Mouse (Mus musculus): Measurements from ENCODE around the gene Atp5e. TPM values are rescaled to one million over a fixed set of nuclear protein-coding genes. Genes with fewer than 3 reads are reported as not detected.

Gene Atp5e
- polyA plus RNA-seq, 1 experiment from 2014 or later = 686 TPM

DNA sequence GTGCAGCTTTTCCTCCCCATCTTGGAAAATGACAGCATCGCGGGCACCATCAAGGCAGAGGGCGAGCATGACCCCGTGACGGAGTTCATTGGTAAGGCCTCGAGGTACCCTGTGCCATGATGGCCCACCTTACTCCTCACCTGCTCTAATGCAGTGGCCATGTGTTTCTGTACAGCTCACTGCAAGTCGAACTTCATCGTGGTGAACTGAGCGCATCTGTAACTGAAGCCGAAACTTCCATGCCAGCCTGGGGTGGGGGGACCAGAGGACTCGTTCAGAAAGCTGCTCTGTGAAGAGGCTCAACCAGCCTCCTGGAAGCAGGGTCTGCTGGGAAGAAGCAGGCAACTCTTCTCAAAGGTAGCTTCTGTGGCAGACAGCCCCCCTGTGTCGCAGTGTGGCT lies 37.0 kb downstream of the Atp5e start:
- DNase-seq (ENCODE audit: low spot score) = no peak
- no peak overlapping the region for H3K27ac ChIP-seq (replicated peaks; ENCODE audit: low read depth, low read length)
- H3K9me3 ChIP-seq (replicated peaks; ENCODE audit: control insufficient read depth, low read length) = no peaks in the 10 kb centered on the region
- H3K36me3 ChIP-seq (replicated peaks; ENCODE audit: control insufficient read depth, insufficient read depth, low read depth, low read length) = peaks cover 5% of the 10 kb centered on the region
- no peaks in the 10 kb centered on the region for H3K4me1 ChIP-seq (ENCODE audit: control insufficient read depth, insufficient read depth, low read length)
- no peak for ATAC-seq (replicated peaks; ENCODE audit: insufficient number of reproducible peaks, low FRiP score, low TSS enrichment, low read depth)
- 91% methylated on average over 12 of the region's 12 CpGs for WGBS
- no peak overlapping the region for H3K4me2 ChIP-seq (ENCODE audit: low read depth, low read length)
- H3K9ac ChIP-seq (replicated peaks; ENCODE audit: low read length) = no peak overlapping the region
- no peaks in the 10 kb centered on the region for H3K27me3 ChIP-seq (ENCODE audit: control insufficient read depth, insufficient read depth, low read length)
- no peak overlapping the region for H3K4me3 ChIP-seq (ENCODE audit: low read depth, low read length)

DNA sequence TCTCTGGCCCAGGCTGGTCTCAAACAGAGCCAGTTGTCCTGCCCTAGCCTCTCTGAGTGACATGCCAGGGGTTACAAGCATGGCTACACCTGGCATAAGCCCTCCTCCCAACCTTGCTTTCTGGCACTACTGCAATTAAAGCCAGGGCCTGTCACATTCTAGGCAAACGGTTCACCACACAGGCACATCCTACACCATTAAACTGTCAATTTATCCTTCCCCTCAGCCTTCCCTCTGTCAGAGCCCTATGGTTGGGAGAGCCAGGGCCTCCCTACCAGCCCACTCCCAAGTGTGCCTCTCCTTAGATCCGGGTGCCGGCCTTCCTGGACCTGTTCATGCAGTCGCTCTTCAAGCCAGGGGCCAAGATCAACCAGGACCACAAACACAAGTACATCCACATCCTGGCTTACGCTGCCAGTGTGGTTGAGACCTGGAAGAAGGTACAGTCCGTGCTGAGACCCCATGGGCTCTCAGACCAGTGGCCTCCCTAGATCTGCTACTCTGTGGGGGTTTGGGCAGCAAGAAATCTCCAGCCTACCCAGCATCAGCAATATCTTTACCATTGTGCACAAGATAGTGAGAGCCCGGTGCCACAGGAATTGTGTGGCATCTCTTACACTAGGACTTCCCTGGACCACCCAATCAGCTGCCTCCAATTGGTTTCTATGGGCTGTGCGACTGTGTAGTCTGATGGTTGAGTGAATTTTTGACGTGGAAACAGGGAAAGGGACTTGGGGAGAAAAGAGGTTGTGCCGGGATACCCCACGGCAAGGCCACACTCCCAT lies 39.4 kb downstream of the Atp5e start:
- H3K4me3 ChIP-seq (ENCODE audit: low read depth, low read length) = no peak overlapping the region
- no peaks in the 10 kb centered on the region for H3K9me3 ChIP-seq (replicated peaks; ENCODE audit: control insufficient read depth, low read length)
- H3K4me2 ChIP-seq (ENCODE audit: low read depth, low read length) = no peak overlapping the region
- DNase-seq (ENCODE audit: low spot score) = no peak
- H3K9ac ChIP-seq (replicated peaks; ENCODE audit: low read length) = no peak overlapping the region
- no peak for ATAC-seq (replicated peaks; ENCODE audit: insufficient number of reproducible peaks, low FRiP score, low TSS enrichment, low read depth)
- H3K27me3 ChIP-seq (ENCODE audit: control insufficient read depth, insufficient read depth, low read length) = no peaks in the 10 kb centered on the region
- H3K27ac ChIP-seq (replicated peaks; ENCODE audit: low read depth, low read length) = no peak overlapping the region
- no peaks in the 10 kb centered on the region for H3K4me1 ChIP-seq (ENCODE audit: control insufficient read depth, insufficient read depth, low read length)
- 91% methylated on average over 11 of the region's 11 CpGs for WGBS
- H3K36me3 ChIP-seq (replicated peaks; ENCODE audit: control insufficient read depth, insufficient read depth, low read depth, low read length) = peaks cover 8% of the 10 kb centered on the region

DNA sequence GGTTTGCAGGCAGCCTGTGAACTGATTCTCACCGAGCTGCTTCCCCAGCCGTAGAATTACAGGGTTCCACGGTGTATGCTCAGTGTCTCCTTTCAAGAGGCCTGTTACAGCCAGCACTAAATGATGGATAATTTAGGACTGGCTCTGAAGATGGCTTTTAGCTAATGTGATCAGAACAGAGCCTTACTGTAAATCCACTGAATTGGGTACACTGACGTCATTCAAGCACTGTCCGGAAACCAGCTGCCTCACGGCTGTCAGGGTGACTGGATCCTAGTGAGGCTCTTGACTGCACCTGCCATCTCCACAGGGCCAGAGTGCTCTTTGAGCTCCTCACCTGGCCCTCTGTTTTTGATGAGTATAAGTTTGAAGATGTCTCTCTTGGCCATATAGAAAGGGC lies 42.8 kb downstream of the Atp5e start:
- Histone ChIP-seq H3K9me3 (replicated peaks; ENCODE audit: control insufficient read depth, low read length) (no peaks in the 10 kb centered on the region), H3K36me3 (replicated peaks; ENCODE audit: control insufficient read depth, insufficient read depth, low read depth, low read length) (peaks cover 8% of the 10 kb centered on the region)

DNA sequence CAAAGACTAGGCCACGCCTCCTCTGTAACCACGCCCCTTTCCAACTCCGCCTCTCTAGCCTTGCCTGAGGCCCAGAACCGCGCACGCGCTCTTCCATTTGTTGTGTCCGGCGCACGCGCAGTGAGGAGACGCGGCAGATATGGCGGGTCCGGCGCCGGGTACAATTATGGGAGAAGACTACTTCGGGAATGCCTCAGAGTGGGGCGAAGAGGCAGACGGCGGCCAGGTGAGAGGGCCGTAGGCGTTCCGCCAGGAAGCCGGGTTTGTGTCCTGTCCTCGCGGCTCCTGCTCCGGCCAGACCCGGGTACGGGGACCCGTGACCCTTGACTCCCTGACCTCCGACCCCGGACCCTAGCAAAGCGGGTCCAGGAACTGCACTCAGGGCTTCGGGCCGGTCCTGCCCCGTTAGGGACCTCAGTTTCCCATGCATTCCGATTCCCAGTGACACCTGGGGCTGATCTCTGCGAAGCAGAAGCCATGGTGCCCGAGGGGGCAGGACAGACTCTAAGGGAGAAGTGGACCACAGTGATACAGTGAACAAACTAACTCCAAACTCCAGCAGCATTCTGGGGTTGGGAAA lies 48.1 kb downstream of the Atp5e start, which contains the start of gene Nelfcd:
Gene Nelfcd (plus strand): TSS at position 74 of the 580 bp plus-strand sequence.
- ATAC-seq (replicated peaks; ENCODE audit: insufficient number of reproducible peaks, low FRiP score, low TSS enrichment, low read depth) = peak; percentile 88
- H3K9me3 ChIP-seq (replicated peaks; ENCODE audit: control insufficient read depth, low read length) = no peaks in the 10 kb centered on the region
- H3K4me2 ChIP-seq (ENCODE audit: low read depth, low read length) = peak within 1 kb of the TSS; percentile 72
- DNase-seq (ENCODE audit: low spot score) = peak; percentile 99
- H3K4me3 ChIP-seq (ENCODE audit: low read depth, low read length) = peak within 1 kb of the TSS; percentile 77
- no peak within 1 kb of the TSS for H3K27ac ChIP-seq (replicated peaks; ENCODE audit: low read depth, low read length)
- H3K36me3 ChIP-seq (replicated peaks; ENCODE audit: control insufficient read depth, insufficient read depth, low read depth, low read length) = no peaks in the 10 kb centered on the region
- H3K27me3 ChIP-seq (ENCODE audit: control insufficient read depth, insufficient read depth, low read length) = no peaks in the 10 kb centered on the region
- WGBS = 0% methylated on average over 40 of the region's 40 CpGs
- no peaks in the 10 kb centered on the region; the same call in 1 of the 2 replicates for H3K4me1 ChIP-seq (ENCODE audit: control insufficient read depth, insufficient read depth, low read length)
- H3K9ac ChIP-seq (replicated peaks; ENCODE audit: low read length) = peak within 1 kb of the TSS; percentile 89

More for the DNA sequence above, 42.8 kb downstream of the Atp5e start:
- Histone ChIP-seq H3K4me1 (ENCODE audit: control insufficient read depth, insufficient read depth, low read length) (no peaks in the 10 kb centered on the region; the same call in 1 of the 2 replicates), H3K9ac (replicated peaks; ENCODE audit: low read length) (no peak overlapping the region), H3K4me2 (ENCODE audit: low read depth, low read length) (no peak overlapping the region), H3K4me3 (ENCODE audit: low read depth, low read length) (no peak overlapping the region), H3K27me3 (ENCODE audit: control insufficient read depth, insufficient read depth, low read length) (no peaks in the 10 kb centered on the region), H3K27ac (replicated peaks; ENCODE audit: low read depth, low read length) (no peak overlapping the region)
- ATAC-seq (replicated peaks; ENCODE audit: insufficient number of reproducible peaks, low FRiP score, low TSS enrichment, low read depth) (no peak), DNase-seq (ENCODE audit: low spot score) (no peak)
- 91% methylated on average over 6 of the region's 6 CpGs for WGBS

DNA sequence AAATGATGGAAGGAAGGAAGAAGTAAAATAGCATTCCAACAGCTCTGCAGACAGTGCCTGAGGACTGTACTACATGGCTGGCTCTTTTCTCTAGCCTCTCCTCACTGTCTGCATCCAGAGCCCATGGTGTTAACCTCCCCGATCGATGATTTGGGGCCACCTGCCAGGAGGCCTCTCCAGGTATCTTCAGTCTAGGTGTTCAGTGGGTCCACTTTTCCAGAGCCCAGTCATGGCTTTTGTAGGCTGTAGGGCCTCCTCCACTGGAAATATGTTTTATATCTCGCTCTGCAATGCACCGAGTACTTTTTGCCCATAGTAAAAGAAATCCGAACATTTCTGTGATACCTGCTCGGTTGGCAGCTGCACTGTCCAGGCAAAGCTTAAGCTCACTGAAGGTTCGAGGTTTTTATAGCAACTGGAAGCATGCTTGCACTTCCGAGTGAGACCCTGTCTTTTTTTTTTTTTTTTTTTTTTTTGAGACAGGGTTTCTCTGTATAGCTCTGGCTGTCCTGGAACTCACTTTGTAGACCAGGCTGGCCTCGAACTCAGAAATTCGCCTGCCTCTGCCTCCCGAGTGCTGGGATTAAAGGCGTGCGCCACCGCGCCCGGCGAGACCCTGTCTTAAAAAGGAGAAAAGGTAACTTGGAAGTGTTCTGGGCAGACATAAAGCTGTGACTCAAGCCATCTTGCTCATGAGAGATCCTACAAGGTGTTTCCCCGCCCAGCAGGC lies 48.7 kb downstream of the Atp5e start:
- H3K27me3 ChIP-seq (ENCODE audit: control insufficient read depth, insufficient read depth, low read length) = no peaks in the 10 kb centered on the region
- no peaks in the 10 kb centered on the region for H3K9me3 ChIP-seq (replicated peaks; ENCODE audit: control insufficient read depth, low read length)
- no peak for DNase-seq (ENCODE audit: low spot score)
- no peak overlapping the region for H3K4me3 ChIP-seq (ENCODE audit: low read depth, low read length)
- WGBS = 47% methylated on average over 18 of the region's 18 CpGs
- H3K4me1 ChIP-seq (ENCODE audit: control insufficient read depth, insufficient read depth, low read length) = no peaks in the 10 kb centered on the region; the same call in 1 of the 2 replicates
- H3K4me2 ChIP-seq (ENCODE audit: low read depth, low read length) = no peak overlapping the region
- no peak overlapping the region for H3K27ac ChIP-seq (replicated peaks; ENCODE audit: low read depth, low read length)
- no peaks in the 10 kb centered on the region for H3K36me3 ChIP-seq (replicated peaks; ENCODE audit: control insufficient read depth, insufficient read depth, low read depth, low read length)
- H3K9ac ChIP-seq (replicated peaks; ENCODE audit: low read length) = no peak overlapping the region
- peak; percentile 49; the same call in 1 of the 2 replicates for ATAC-seq (replicated peaks; ENCODE audit: insufficient number of reproducible peaks, low FRiP score, low TSS enrichment, low read depth)

DNA sequence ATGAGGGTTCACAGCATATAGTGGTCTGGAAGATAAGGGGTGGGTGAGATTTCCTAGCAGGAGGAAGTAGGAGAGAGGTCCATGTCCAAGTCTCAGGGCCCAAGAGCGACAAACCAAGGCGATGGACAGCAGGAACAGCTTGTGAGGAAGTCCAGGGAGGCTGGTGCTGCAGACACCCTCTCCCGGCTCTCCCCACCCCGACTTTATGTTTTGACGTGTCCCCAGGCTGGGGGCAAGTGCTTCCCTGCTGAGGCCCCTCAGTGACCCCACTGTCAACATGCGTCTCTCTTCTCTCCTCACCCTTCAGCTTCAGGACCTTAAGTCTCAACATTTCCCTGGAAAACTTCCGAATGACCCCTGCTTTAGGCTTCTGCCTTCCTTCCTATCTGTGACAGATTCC lies 50.8 kb downstream of the Atp5e start:
- Histone ChIP-seq H3K4me1 (ENCODE audit: control insufficient read depth, insufficient read depth, low read length) (no peaks in the 10 kb centered on the region; the same call in 1 of the 2 replicates), H3K27ac (replicated peaks; ENCODE audit: low read depth, low read length) (no peak overlapping the region), H3K27me3 (ENCODE audit: control insufficient read depth, insufficient read depth, low read length) (no peaks in the 10 kb centered on the region), H3K9ac (replicated peaks; ENCODE audit: low read length) (no peak overlapping the region), H3K36me3 (replicated peaks; ENCODE audit: control insufficient read depth, insufficient read depth, low read depth, low read length) (no peaks in the 10 kb centered on the region), H3K9me3 (replicated peaks; ENCODE audit: control insufficient read depth, low read length) (no peaks in the 10 kb centered on the region), H3K4me2 (ENCODE audit: low read depth, low read length) (no peak overlapping the region), H3K4me3 (ENCODE audit: low read depth, low read length) (no peak overlapping the region)
- DNase-seq (ENCODE audit: low spot score) (no peak), ATAC-seq (replicated peaks; ENCODE audit: insufficient number of reproducible peaks, low FRiP score, low TSS enrichment, low read depth) (no peak)
- WGBS = 75% methylated on average over 7 of the region's 7 CpGs

All from embryonic facial prominence, embryonic 11.5 days (tissue).